Mouse (Mus musculus) lung, embryonic 15.5 days (tissue): ENCODE results near the gene Poll. TPM values are rescaled to one million over a fixed set of nuclear protein-coding genes. Genes with fewer than 3 reads are reported as not detected.

ENCODE experiments used
- ATAC-seq: fragments of 200-750 bp; cut with Nextera tagmentation; 2 replicates; pipeline ENCODE4 v1.8.0; 2017; ENCODE audit warnings: moderate number of reproducible peaks, borderline replicate concordance; ENCODE audit not compliant: low FRiP score, low TSS enrichment; ENCODE audit errors: extremely low read depth
- H3K27ac ChIP-seq: fragments of 300-500 bp; sonication (generic); 2 replicates; pipeline ENCODE4 v1.5.1; 2015; ENCODE audit warnings: moderate library complexity, mild to moderate bottlenecking, inconsistent platforms
- H3K27me3 ChIP-seq: fragments of 300-500 bp; sonication (generic); 2 replicates; pipeline ENCODE4 v1.6.1; 2015; ENCODE audit warnings: inconsistent platforms
- H3K36me3 ChIP-seq: fragments of 300-500 bp; sonication (generic); 2 replicates; pipeline ENCODE4 v1.6.1; 2015; ENCODE audit warnings: inconsistent platforms
- H3K4me1 ChIP-seq: fragments of 300-500 bp; sonication (generic); 2 replicates; pipeline ENCODE4 v1.6.1; 2015; ENCODE audit warnings: inconsistent platforms
- H3K4me2 ChIP-seq: fragments of 300-500 bp; sonication (generic); 2 replicates; pipeline ENCODE4 v1.6.1; 2015; ENCODE audit warnings: inconsistent platforms, mild to moderate bottlenecking, moderate library complexity
- H3K4me3 ChIP-seq: fragments of 300-500 bp; sonication (generic); 2 replicates; pipeline ENCODE4 v1.5.1; 2015; ENCODE audit warnings: mild to moderate bottlenecking, inconsistent platforms
- H3K9ac ChIP-seq: fragments of 300-500 bp; sonication (generic); 2 replicates; pipeline ENCODE4 v1.6.1; 2015; ENCODE audit warnings: inconsistent platforms
- H3K9me3 ChIP-seq: fragments of 300-500 bp; sonication (generic); 2 replicates; pipeline ENCODE4 v1.6.1; 2016; ENCODE audit warnings: inconsistent platforms
- WGBS: fragments of 180-500 bp; shearing (Covaris S2); methylation state at CpG from one replicate; pipeline ENCODE4 v1.1.7; 2015; 5-methylcytosine and 5-hydroxymethylcytosine counted together
- polyA plus RNA-seq: library from polyadenylated mRNA; unstranded; fragments of >200 nt; fragmentation: Nextera tagmentation; extraction: Ambion mirVana; gene quantifications from 2 replicates; pipeline ENCODE4 v1.2.1, GENCODE M21; 2015

The Poll gene
- polyA plus RNA-seq, 1 experiment from 2014 or later: 19.9 TPM

- no peak overlapping the region for H3K27ac ChIP-seq
- H3K4me2 ChIP-seq: no peak overlapping the region
- H3K9ac ChIP-seq: no peak overlapping the region
- no peak overlapping the region for H3K4me3 ChIP-seq
- WGBS: 93% methylated on average over 6 of the region's 6 CpGs
- H3K4me1 ChIP-seq: peaks cover 19% of the 10 kb centered on the region
- no peak for ATAC-seq
- no peaks in the 10 kb centered on the region for H3K27me3 ChIP-seq
- H3K9me3 ChIP-seq: no peaks in the 10 kb centered on the region
- 0 out of 2 replicates have a peak, but pooled peaks cover 2% of the 10 kb centered on the region for H3K36me3 ChIP-seq
Measured at GRCm38 (mm10) chr19:45589761-45590160, 29.4 kb upstream of the Poll start.

GRCm38 (mm10) chr19:45587509-45588292 is 27.4 kb upstream of the Poll start:
- Histone ChIP-seq H3K4me2 (no peak overlapping the region), H3K27me3 (no peaks in the 10 kb centered on the region), H3K27ac (no peak overlapping the region), H3K9me3 (no peaks in the 10 kb centered on the region), H3K36me3 (0 out of 2 replicates have a peak, but pooled peaks cover 2% of the 10 kb centered on the region), H3K9ac (no peak overlapping the region), H3K4me3 (no peak overlapping the region), H3K4me1 (peaks cover 20% of the 10 kb centered on the region)
- 83% methylated on average over 6 of the region's 6 CpGs for WGBS
- ATAC-seq: no peak

GRCm38 (mm10) chr19:45586850-45587249 is 26.5 kb upstream of the Poll start:
- WGBS: 68% methylated on average over 3 of the region's 3 CpGs
- Histone ChIP-seq H3K4me3 (no peak overlapping the region), H3K9ac (no peak overlapping the region), H3K36me3 (0 out of 2 replicates have a peak, but pooled peaks cover 2% of the 10 kb centered on the region), H3K27me3 (no peaks in the 10 kb centered on the region), H3K4me1 (peaks cover 24% of the 10 kb centered on the region), H3K9me3 (no peaks in the 10 kb centered on the region), H3K27ac (no peak overlapping the region), H3K4me2 (no peak overlapping the region)
- ATAC-seq: no peak

GRCm38 (mm10) chr19:45584856-45585620 is 24.7 kb upstream of the Poll start:
- Histone ChIP-seq H3K27me3 (no peaks in the 10 kb centered on the region), H3K36me3 (0 out of 2 replicates have a peak, but pooled peaks cover 2% of the 10 kb centered on the region), H3K9me3 (no peaks in the 10 kb centered on the region), H3K4me1 (peaks cover 14% of the 10 kb centered on the region), H3K4me2 (no peak overlapping the region), H3K4me3 (no peak overlapping the region), H3K27ac (no peak overlapping the region), H3K9ac (no peak overlapping the region)
- no peak for ATAC-seq
- WGBS: 53% methylated on average over 9 of the region's 9 CpGs

- WGBS: 90% methylated on average over 6 of the region's 6 CpGs
- Histone ChIP-seq H3K4me1 (peaks cover 14% of the 10 kb centered on the region), H3K27me3 (no peaks in the 10 kb centered on the region), H3K4me3 (no peak overlapping the region), H3K9ac (no peak overlapping the region), H3K27ac (no peak overlapping the region), H3K4me2 (no peak overlapping the region), H3K36me3 (0 out of 2 replicates have a peak, but pooled peaks cover 8% of the 10 kb centered on the region), H3K9me3 (no peaks in the 10 kb centered on the region)
- ATAC-seq: no peak
Measured at GRCm38 (mm10) chr19:45583136-45583535, 22.8 kb upstream of the Poll start.

GRCm38 (mm10) chr19:45582161-45582560 is 21.8 kb upstream of the Poll start:
- no peak for ATAC-seq
- no peaks in the 10 kb centered on the region for H3K27me3 ChIP-seq
- 24% methylated on average over 8 of the region's 8 CpGs for WGBS
- no peak overlapping the region for H3K4me2 ChIP-seq
- no peaks in the 10 kb centered on the region for H3K9me3 ChIP-seq
- no peak overlapping the region for H3K27ac ChIP-seq
- H3K4me3 ChIP-seq: no peak overlapping the region
- H3K9ac ChIP-seq: no peak overlapping the region
- H3K36me3 ChIP-seq: 0 out of 2 replicates have a peak, but pooled peaks cover 12% of the 10 kb centered on the region
- H3K4me1 ChIP-seq: peaks cover 16% of the 10 kb centered on the region

GRCm38 (mm10) chr19:45581257-45581656 is 20.9 kb upstream of the Poll start:
- 0 out of 2 replicates have a peak, but pooled peaks cover 12% of the 10 kb centered on the region for H3K36me3 ChIP-seq
- H3K4me1 ChIP-seq: peaks cover 25% of the 10 kb centered on the region
- H3K27me3 ChIP-seq: no peaks in the 10 kb centered on the region
- ATAC-seq: no peak
- H3K4me2 ChIP-seq: no peak overlapping the region
- no peaks in the 10 kb centered on the region for H3K9me3 ChIP-seq
- H3K4me3 ChIP-seq: no peak overlapping the region
- WGBS: 57% methylated on average over 3 of the region's 3 CpGs
- H3K27ac ChIP-seq: no peak overlapping the region
- no peak overlapping the region for H3K9ac ChIP-seq

- H3K4me2 ChIP-seq: no peak overlapping the region
- H3K9ac ChIP-seq: no peak overlapping the region
- 0 out of 2 replicates have a peak, but pooled peaks cover 12% of the 10 kb centered on the region for H3K36me3 ChIP-seq
- ATAC-seq: no peak
- H3K27me3 ChIP-seq: no peaks in the 10 kb centered on the region
- no peaks in the 10 kb centered on the region for H3K9me3 ChIP-seq
- WGBS: 82% methylated on average over 12 of the region's 12 CpGs
- no peak overlapping the region for H3K27ac ChIP-seq
- H3K4me1 ChIP-seq: peaks cover 35% of the 10 kb centered on the region
- no peak overlapping the region for H3K4me3 ChIP-seq
Measured at GRCm38 (mm10) chr19:45580235-45580634, 19.9 kb upstream of the Poll start.

GRCm38 (mm10) chr19:45579416-45579815 is 19.1 kb upstream of the Poll start:
- Histone ChIP-seq H3K9ac (no peak overlapping the region), H3K4me1 (peaks cover 38% of the 10 kb centered on the region), H3K4me2 (no peak overlapping the region), H3K36me3 (0 out of 2 replicates have a peak, but pooled peaks cover 12% of the 10 kb centered on the region), H3K27me3 (no peaks in the 10 kb centered on the region), H3K27ac (no peak overlapping the region), H3K4me3 (no peak overlapping the region), H3K9me3 (no peaks in the 10 kb centered on the region)
- no peak for ATAC-seq
- 89% methylated on average over 7 of the region's 7 CpGs for WGBS

GRCm38 (mm10) chr19:45578976-45579375 is 18.6 kb upstream of the Poll start:
- Histone ChIP-seq H3K9ac (no peak overlapping the region), H3K9me3 (no peaks in the 10 kb centered on the region), H3K4me2 (no peak overlapping the region), H3K4me3 (no peak overlapping the region), H3K27me3 (no peaks in the 10 kb centered on the region), H3K4me1 (peaks cover 42% of the 10 kb centered on the region), H3K27ac (no peak overlapping the region), H3K36me3 (0 out of 2 replicates have a peak, but pooled peaks cover 12% of the 10 kb centered on the region)
- ATAC-seq: no peak
- WGBS: 81% methylated on average over 12 of the region's 12 CpGs

- Histone ChIP-seq H3K27ac (peak overlapping the region; percentile 87; the same call in 1 of the 2 replicates), H3K27me3 (no peaks in the 10 kb centered on the region), H3K4me3 (no peak overlapping the region), H3K9ac (no peak overlapping the region), H3K4me2 (no peak overlapping the region), H3K9me3 (no peaks in the 10 kb centered on the region), H3K36me3 (peaks cover 17% of the 10 kb centered on the region; the same call in 1 of the 2 replicates), H3K4me1 (peaks cover 44% of the 10 kb centered on the region)
- ATAC-seq: no peak
- WGBS: 67% methylated on average over 14 of the region's 14 CpGs
Measured at GRCm38 (mm10) chr19:45577141-45577750, 16.9 kb upstream of the Poll start.
